Mouse (Mus musculus): Measurements from ENCODE around the gene Cmip. TPM values are rescaled to one million over a fixed set of nuclear protein-coding genes. Genes with fewer than 3 reads are reported as not detected.

The Cmip gene
- total RNA-seq, 2 experiments from 2014 or later: 115 to 162 TPM

- no peak for DNase-seq (ENCODE audit: low spot score in 2 of 2)
Measured at GRCm38 (mm10) chr8:117321232-117321631, 64.4 kb downstream of the Cmip start.

- DNase-seq (ENCODE audit: low spot score in 2 of 2): no peak
Measured at GRCm38 (mm10) chr8:117322021-117322420, 65.2 kb downstream of the Cmip start.

- DNase-seq (ENCODE audit: low spot score in 2 of 2): no peak
Measured at GRCm38 (mm10) chr8:117322715-117323310, 65.9 kb downstream of the Cmip start.

- DNase-seq (ENCODE audit: low spot score in 2 of 2): no peak
Measured at GRCm38 (mm10) chr8:117324821-117325220, 68.0 kb downstream of the Cmip start.

GRCm38 (mm10) chr8:117326735-117327134, 69.9 kb downstream of the Cmip start:
- no peak for DNase-seq (ENCODE audit: low spot score in 2 of 2)

- no peak for DNase-seq (ENCODE audit: low spot score in 2 of 2)
Measured at GRCm38 (mm10) chr8:117327385-117327837, 70.5 kb downstream of the Cmip start.

GRCm38 (mm10) chr8:117328758-117329157, 71.9 kb downstream of the Cmip start:
- no peak for DNase-seq (ENCODE audit: low spot score in 2 of 2)

- no peak for DNase-seq (ENCODE audit: low spot score in 2 of 2)
Measured at GRCm38 (mm10) chr8:117329167-117329566, 72.3 kb downstream of the Cmip start.

- DNase-seq (ENCODE audit: low spot score in 2 of 2): no peak
Measured at GRCm38 (mm10) chr8:117329903-117330302, 73.0 kb downstream of the Cmip start.

GRCm38 (mm10) chr8:117332229-117333010, 75.6 kb downstream of the Cmip start:
- DNase-seq (ENCODE audit: low spot score in 2 of 2): no peak

- peak in 1 of 2 experiments; percentile 58 for DNase-seq (ENCODE audit: low spot score in 2 of 2)
Measured at GRCm38 (mm10) chr8:117333619-117334018, 76.8 kb downstream of the Cmip start.

GRCm38 (mm10) chr8:117334058-117334747, 77.3 kb downstream of the Cmip start:
- DNase-seq (ENCODE audit: low spot score in 2 of 2): no peak

GRCm38 (mm10) chr8:117334748-117335393, 78.0 kb downstream of the Cmip start:
- no peak for DNase-seq (ENCODE audit: low spot score in 2 of 2)

GRCm38 (mm10) chr8:117335423-117335822, 78.6 kb downstream of the Cmip start:
- DNase-seq (ENCODE audit: low spot score in 2 of 2): no peak

- no peak for DNase-seq (ENCODE audit: low spot score in 2 of 2)
Measured at GRCm38 (mm10) chr8:117337188-117337587, 80.3 kb downstream of the Cmip start.

GRCm38 (mm10) chr8:117338678-117339077, 81.8 kb downstream of the Cmip start:
- no peak for DNase-seq (ENCODE audit: low spot score in 2 of 2)

- DNase-seq (ENCODE audit: low spot score in 2 of 2): no peak
Measured at GRCm38 (mm10) chr8:117339296-117339957, 82.6 kb downstream of the Cmip start.

GRCm38 (mm10) chr8:117339958-117340651, 83.2 kb downstream of the Cmip start:
- no peak for DNase-seq (ENCODE audit: low spot score in 2 of 2)

- peak in 1 of 2 experiments; percentile 48 for DNase-seq (ENCODE audit: low spot score in 2 of 2)
Measured at GRCm38 (mm10) chr8:117340800-117341199, 83.9 kb downstream of the Cmip start.

- no peak for DNase-seq (ENCODE audit: low spot score in 2 of 2)
Measured at GRCm38 (mm10) chr8:117342735-117343385, 86.0 kb downstream of the Cmip start.
